Mouse (Mus musculus): ENCODE measurements around the gene Fut4. TPM values are rescaled to one million over a fixed set of nuclear protein-coding genes. Genes with fewer than 3 reads are reported as not detected.

Gene Fut4
- 6.7 and 6.9 TPM in 2 replicates for polyA plus RNA-seq (2015; fragmentation: Nextera tagmentation; extraction: Ambion mirVana)

DNA sequence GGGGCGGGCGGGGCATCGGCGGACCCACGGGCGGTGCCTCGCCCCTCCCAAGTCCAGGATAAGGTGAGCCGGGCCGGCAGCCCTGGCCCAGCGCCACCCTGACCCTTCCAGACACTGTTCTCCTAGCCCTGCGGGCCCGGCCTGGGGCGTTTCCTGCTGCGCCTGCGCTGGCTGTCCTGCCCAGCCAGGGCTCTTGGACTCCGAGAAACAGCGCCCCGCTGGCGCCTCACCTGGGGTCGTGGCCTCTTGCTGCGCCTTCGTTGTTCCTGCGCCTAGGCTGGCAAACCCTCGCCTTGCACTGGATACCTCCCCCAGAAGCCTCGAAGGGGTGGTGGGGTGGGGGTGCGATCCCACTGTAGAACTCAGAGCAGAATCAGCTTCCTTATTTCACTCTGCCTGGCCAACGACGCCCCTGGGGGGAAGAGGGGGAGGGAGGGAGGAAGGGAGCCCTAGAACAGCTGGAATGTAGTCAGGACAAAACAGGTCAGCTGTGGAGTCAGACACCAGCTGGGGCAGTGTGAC is at the start of gene Fut4:
Gene Fut4, minus strand, starts transcription at position 393 of the 522 bp plus-strand sequence.
- H3K9me3 ChIP-seq (replicated peaks; ENCODE audit: control insufficient read depth, low read length) = no peaks in the 10 kb centered on the region
- ATAC-seq (ENCODE audit: insufficient read depth, low FRiP score) = peak; percentile 84
- H3K4me2 ChIP-seq (ENCODE audit: low read depth, low read length) = peak within 1 kb of the TSS; percentile 99
- peak within 1 kb of the TSS; percentile 83 for H3K9ac ChIP-seq (ENCODE audit: low read length)
- H3K27ac ChIP-seq (ENCODE audit: low read length) = peak within 1 kb of the TSS; percentile 54
- no peaks in the 10 kb centered on the region for H3K27me3 ChIP-seq (ENCODE audit: control insufficient read depth, insufficient read depth, low read length)
- H3K36me3 ChIP-seq (ENCODE audit: control insufficient read depth, insufficient read depth, low read length) = no peaks in the 10 kb centered on the region
- H3K4me1 ChIP-seq (ENCODE audit: control insufficient read depth, insufficient read depth, low read length) = peaks cover 5% of the 10 kb centered on the region
- peak within 1 kb of the TSS; percentile 62 for H3K4me3 ChIP-seq (replicated peaks; ENCODE audit: low read length)
- WGBS = 0% methylated on average over 28 of the region's 28 CpGs

DNA sequence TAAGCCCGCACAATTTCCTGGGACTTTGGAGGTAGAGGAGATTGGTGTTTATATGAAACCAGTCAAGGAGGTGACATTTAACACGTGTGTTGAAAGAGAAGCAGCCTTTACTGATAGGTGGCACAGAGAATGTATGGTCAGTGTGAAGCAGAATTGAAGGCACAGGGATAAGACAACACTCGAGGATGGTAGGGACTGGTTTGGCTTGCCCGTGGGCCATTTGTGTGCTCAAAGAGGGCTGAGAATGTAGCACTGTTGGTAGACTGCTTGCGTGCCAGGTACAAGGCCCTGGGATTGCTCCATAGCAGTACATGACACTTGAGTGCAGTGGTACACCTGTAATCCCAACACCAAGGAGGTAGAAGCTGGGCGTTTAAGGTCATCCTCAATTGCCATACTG is 35.2 kb upstream of the Fut4 start:
- Histone ChIP-seq H3K27me3 (ENCODE audit: control insufficient read depth, insufficient read depth, low read length) (no peaks in the 10 kb centered on the region), H3K4me2 (ENCODE audit: low read depth, low read length) (no peak overlapping the region), H3K4me3 (replicated peaks; ENCODE audit: low read length) (no peak overlapping the region), H3K9ac (ENCODE audit: low read length) (no peak overlapping the region), H3K36me3 (ENCODE audit: control insufficient read depth, insufficient read depth, low read length) (peaks cover 4% of the 10 kb centered on the region; the same call in 1 of the 2 replicates), H3K27ac (ENCODE audit: low read length) (no peak overlapping the region), H3K4me1 (ENCODE audit: control insufficient read depth, insufficient read depth, low read length) (0 out of 2 replicates have a peak, but pooled peaks cover 4% of the 10 kb centered on the region), H3K9me3 (replicated peaks; ENCODE audit: control insufficient read depth, low read length) (no peaks in the 10 kb centered on the region)
- ATAC-seq (ENCODE audit: insufficient read depth, low FRiP score) = no peak
- WGBS = 86% methylated on average over 6 of the region's 6 CpGs

DNA sequence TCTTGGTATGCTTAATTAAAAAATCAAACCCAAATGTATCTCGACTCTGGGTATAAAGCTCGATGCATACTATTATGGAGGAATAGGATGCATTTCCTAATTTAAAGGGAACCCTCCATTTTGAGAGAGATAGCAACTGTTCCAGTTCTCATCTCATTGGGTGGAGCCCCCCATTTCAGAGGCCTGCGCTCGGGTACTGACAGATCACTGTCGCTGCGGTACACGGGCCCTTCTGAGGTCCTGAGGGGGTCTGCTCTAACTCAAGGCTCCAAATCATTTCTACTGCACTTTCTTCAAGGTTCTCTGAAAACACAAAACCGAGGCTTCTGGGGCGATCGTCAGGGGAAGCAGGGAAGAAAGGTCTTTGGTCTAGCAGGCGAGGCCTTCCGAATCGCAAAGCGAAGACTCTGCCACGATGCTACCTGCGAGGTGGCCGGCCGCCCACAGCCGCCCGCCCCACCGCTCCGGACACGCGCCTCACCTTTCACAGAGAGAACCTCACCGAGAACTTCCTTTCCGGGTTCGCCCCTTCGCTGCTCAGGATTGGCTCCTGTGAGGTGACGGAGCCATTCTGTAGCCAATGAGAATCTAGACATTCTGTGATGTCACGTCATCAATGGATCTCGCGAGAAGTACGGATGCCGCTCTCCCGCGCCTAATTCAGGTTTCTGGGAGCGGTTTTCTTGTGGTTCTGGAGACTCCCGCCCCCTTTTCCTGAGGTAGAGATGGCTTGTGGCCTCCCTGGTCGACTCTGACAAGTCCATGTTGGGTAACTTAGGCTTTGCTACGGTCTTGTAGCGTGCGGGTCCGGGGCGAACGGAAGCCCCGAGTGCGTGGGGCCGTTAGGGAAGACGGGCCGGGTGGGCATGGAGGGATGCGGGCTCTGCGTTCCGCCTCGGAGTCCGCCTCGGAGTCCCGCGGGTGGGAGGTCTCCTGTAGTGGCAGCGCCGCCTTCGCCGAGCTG is 32.1 kb upstream of the Fut4 start, which contains the start of the genes Mre11a and Ankrd49:
Gene Mre11a, plus strand, starts transcription at position 616 of the 964 bp plus-strand sequence.
Gene Ankrd49, minus strand, starts transcription at position 818 of the 964 bp plus-strand sequence.
- under 1% methylated on average over 62 of the region's 62 CpGs for WGBS
- H3K27me3 ChIP-seq (ENCODE audit: control insufficient read depth, insufficient read depth, low read length) = no peaks in the 10 kb centered on the region
- no peaks in the 10 kb centered on the region for H3K9me3 ChIP-seq (replicated peaks; ENCODE audit: control insufficient read depth, low read length)
- 0 out of 2 replicates have a peak, but pooled peaks cover 4% of the 10 kb centered on the region for H3K36me3 ChIP-seq (ENCODE audit: control insufficient read depth, insufficient read depth, low read length)
- H3K4me3 ChIP-seq (replicated peaks; ENCODE audit: low read length) = peak within 1 kb of the TSS; percentile 66
- H3K4me2 ChIP-seq (ENCODE audit: low read depth, low read length) = peak within 1 kb of the TSS; percentile 90
- H3K9ac ChIP-seq (ENCODE audit: low read length) = peak within 1 kb of the TSS; percentile 84
- H3K4me1 ChIP-seq (ENCODE audit: control insufficient read depth, insufficient read depth, low read length) = 0 out of 2 replicates have a peak, but pooled peaks cover 4% of the 10 kb centered on the region
- peak; percentile 99 for ATAC-seq (ENCODE audit: insufficient read depth, low FRiP score)
- H3K27ac ChIP-seq (ENCODE audit: low read length) = peak within 1 kb of the TSS; percentile 98

DNA sequence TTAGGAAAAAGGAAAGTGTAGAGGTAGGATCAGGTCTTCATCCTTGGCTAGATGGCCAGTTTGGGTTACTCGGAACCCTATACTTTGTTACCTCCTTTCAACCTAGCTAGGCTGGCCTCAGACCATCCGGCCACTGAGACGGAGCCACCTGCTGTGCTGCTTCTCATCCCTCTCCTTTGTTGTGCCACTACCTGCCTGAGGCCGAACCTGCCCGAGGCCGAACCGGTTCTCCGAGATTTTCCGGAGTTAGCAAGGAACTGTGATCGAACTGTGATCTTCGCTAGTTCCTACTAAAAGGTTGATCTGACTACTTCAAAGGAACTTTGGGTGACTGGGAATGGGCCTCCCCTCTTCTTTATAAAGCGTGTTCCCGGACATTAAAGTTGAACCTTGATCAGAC is 26.1 kb upstream of the Fut4 start:
- ATAC-seq (ENCODE audit: insufficient read depth, low FRiP score) = no peak

DNA sequence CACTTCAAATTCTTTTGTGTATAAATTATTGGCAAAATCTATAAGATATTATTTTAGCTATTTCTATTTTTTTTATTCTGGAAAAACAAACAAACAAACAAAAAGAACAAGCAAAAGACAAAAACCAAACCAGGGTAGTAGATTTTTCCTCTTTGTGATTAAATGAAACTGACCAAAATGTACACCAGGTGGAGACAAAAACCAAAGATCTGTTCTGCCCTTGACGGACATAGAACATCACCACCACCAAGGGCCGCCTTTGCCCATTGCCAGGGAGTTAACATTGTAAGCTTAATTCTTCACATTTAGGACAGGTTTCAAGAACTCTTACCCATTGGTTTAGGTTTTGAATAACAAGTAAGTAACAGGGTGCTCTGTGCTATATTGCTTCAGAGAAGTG is 21.6 kb upstream of the Fut4 start:
- ATAC-seq (ENCODE audit: insufficient read depth, low FRiP score) = no peak
- no peaks in the 10 kb centered on the region for H3K36me3 ChIP-seq (ENCODE audit: control insufficient read depth, insufficient read depth, low read length)
- 31% methylated on average over 2 of the region's 2 CpGs for WGBS

More for the DNA sequence above, 26.1 kb upstream of the Fut4 start:
- Histone ChIP-seq H3K36me3 (ENCODE audit: control insufficient read depth, insufficient read depth, low read length) (0 out of 2 replicates have a peak, but pooled peaks cover 4% of the 10 kb centered on the region), H3K9ac (ENCODE audit: low read length) (no peak overlapping the region), H3K4me3 (replicated peaks; ENCODE audit: low read length) (no peak overlapping the region), H3K4me2 (ENCODE audit: low read depth, low read length) (0 out of 2 replicates have a peak overlapping the region, but pooled peaks have one; percentile 9), H3K4me1 (ENCODE audit: control insufficient read depth, insufficient read depth, low read length) (no peaks in the 10 kb centered on the region), H3K27me3 (ENCODE audit: control insufficient read depth, insufficient read depth, low read length) (no peaks in the 10 kb centered on the region), H3K9me3 (replicated peaks; ENCODE audit: control insufficient read depth, low read length) (no peaks in the 10 kb centered on the region), H3K27ac (ENCODE audit: low read length) (0 out of 2 replicates have a peak overlapping the region, but pooled peaks have one; percentile 14)
- 39% methylated on average over 13 of the region's 13 CpGs for WGBS

DNA sequence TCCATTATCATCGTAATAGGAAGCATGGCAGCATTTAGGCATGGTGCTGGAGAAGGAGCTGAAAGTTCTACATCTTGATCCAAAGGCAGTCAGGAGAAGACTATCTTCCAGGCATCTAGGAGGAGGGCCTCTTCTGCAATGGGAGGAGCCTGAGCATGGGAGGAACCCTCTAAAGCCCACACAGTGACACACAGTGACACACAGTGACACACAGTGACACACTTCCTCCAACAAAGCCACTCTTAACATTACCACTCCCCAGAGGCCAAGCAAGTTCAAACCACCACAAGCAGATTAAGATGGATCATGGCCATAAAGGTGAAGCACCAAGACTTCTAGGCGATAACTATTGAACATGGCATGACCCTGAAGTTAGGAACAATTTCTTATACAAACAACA is 19.9 kb upstream of the Fut4 start:
- H3K4me1 ChIP-seq (ENCODE audit: control insufficient read depth, insufficient read depth, low read length) = no peaks in the 10 kb centered on the region
- H3K9me3 ChIP-seq (replicated peaks; ENCODE audit: control insufficient read depth, low read length) = no peaks in the 10 kb centered on the region
- H3K4me3 ChIP-seq (replicated peaks; ENCODE audit: low read length) = no peak overlapping the region
- H3K4me2 ChIP-seq (ENCODE audit: low read depth, low read length) = no peak overlapping the region
- H3K9ac ChIP-seq (ENCODE audit: low read length) = no peak overlapping the region
- H3K27me3 ChIP-seq (ENCODE audit: control insufficient read depth, insufficient read depth, low read length) = peaks cover 10% of the 10 kb centered on the region; the same call in 1 of the 2 replicates
- 87% methylated on average over 2 of the region's 2 CpGs for WGBS
- no peak overlapping the region for H3K27ac ChIP-seq (ENCODE audit: low read length)
- H3K36me3 ChIP-seq (ENCODE audit: control insufficient read depth, insufficient read depth, low read length) = no peaks in the 10 kb centered on the region
- ATAC-seq (ENCODE audit: insufficient read depth, low FRiP score) = no peak

More for the DNA sequence above, 21.6 kb upstream of the Fut4 start:
- H3K9me3 ChIP-seq (replicated peaks; ENCODE audit: control insufficient read depth, low read length) = no peaks in the 10 kb centered on the region
- no peaks in the 10 kb centered on the region for H3K4me1 ChIP-seq (ENCODE audit: control insufficient read depth, insufficient read depth, low read length)
- H3K27me3 ChIP-seq (ENCODE audit: control insufficient read depth, insufficient read depth, low read length) = peaks cover 10% of the 10 kb centered on the region; the same call in 1 of the 2 replicates
- H3K4me2 ChIP-seq (ENCODE audit: low read depth, low read length) = no peak overlapping the region
- H3K4me3 ChIP-seq (replicated peaks; ENCODE audit: low read length) = no peak overlapping the region
- no peak overlapping the region for H3K9ac ChIP-seq (ENCODE audit: low read length)
- H3K27ac ChIP-seq (ENCODE audit: low read length) = no peak overlapping the region

DNA sequence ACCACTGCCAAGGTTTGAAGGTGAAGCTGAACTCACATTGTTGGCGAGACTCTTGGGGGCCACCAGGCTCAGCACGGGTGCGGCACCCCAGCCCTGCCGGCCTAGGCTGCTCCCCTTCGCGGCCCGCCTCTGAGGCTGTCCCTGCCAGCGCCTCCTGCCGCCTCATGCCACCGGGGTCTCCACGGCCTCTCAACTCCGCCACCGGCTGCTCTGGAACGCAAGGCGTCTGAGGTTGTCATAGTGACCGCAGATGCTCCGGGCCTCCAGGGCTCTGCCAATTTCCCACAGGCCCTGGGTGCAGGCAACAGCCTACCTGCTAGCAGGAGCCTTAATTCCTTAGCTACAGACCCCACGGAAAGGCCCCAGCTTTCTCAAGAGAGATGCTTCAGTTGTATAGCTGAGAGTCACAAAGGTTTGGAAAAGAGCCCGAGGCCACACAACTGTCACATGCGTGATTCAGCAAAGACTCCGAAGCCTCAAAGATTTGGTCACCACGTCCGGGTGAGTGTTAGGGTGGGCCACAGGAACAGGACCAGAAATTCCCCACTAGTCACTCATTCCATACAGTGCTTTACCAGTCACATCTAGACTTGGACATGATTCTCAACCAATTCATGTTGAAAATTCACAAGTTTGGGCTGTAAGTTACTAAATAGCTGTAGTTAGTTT is 18.7 kb upstream of the Fut4 start, which contains the start of gene 1700012B09Rik:
Gene 1700012B09Rik, minus strand, starts transcription at position 228 of the 669 bp plus-strand sequence.
- no peak within 1 kb of the TSS for H3K4me2 ChIP-seq (ENCODE audit: low read depth, low read length)
- H3K27me3 ChIP-seq (ENCODE audit: control insufficient read depth, insufficient read depth, low read length) = peaks cover 10% of the 10 kb centered on the region; the same call in 1 of the 2 replicates
- no peak within 1 kb of the TSS for H3K27ac ChIP-seq (ENCODE audit: low read length)
- no peak within 1 kb of the TSS for H3K9ac ChIP-seq (ENCODE audit: low read length)
- no peaks in the 10 kb centered on the region for H3K9me3 ChIP-seq (replicated peaks; ENCODE audit: control insufficient read depth, low read length)
- ATAC-seq (ENCODE audit: insufficient read depth, low FRiP score) = no peak
- H3K4me1 ChIP-seq (ENCODE audit: control insufficient read depth, insufficient read depth, low read length) = no peaks in the 10 kb centered on the region
- no peak within 1 kb of the TSS for H3K4me3 ChIP-seq (replicated peaks; ENCODE audit: low read length)
- WGBS = 22% methylated on average over 23 of the region's 23 CpGs
- H3K36me3 ChIP-seq (ENCODE audit: control insufficient read depth, insufficient read depth, low read length) = no peaks in the 10 kb centered on the region

DNA sequence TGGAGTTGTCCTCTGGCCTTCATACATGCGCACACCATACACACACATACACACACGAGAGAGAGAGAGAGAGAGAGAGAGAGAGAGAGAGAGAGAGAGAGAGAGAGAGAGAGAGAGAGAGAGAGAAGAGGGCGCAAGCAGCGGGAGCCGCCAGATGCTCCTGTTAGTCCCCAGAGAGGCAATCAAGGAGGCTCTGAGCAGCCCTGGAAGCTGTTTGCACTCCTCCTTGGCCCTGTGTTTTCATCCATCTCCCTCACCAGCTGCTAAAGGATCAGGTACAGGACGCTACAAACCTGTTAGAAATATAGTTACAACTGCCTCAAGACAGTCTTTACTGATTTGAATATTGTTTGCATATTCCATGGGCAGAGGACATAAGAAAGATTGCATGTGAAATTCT is 17.6 kb upstream of the Fut4 start:
- Histone ChIP-seq H3K4me3 (replicated peaks; ENCODE audit: low read length) (no peak overlapping the region), H3K9me3 (replicated peaks; ENCODE audit: control insufficient read depth, low read length) (no peaks in the 10 kb centered on the region), H3K9ac (ENCODE audit: low read length) (no peak overlapping the region), H3K27me3 (ENCODE audit: control insufficient read depth, insufficient read depth, low read length) (peaks cover 10% of the 10 kb centered on the region; the same call in 1 of the 2 replicates), H3K4me2 (ENCODE audit: low read depth, low read length) (no peak overlapping the region), H3K36me3 (ENCODE audit: control insufficient read depth, insufficient read depth, low read length) (no peaks in the 10 kb centered on the region), H3K4me1 (ENCODE audit: control insufficient read depth, insufficient read depth, low read length) (no peaks in the 10 kb centered on the region), H3K27ac (ENCODE audit: low read length) (no peak overlapping the region)
- WGBS = 49% methylated on average over 6 of the region's 6 CpGs
- ATAC-seq (ENCODE audit: insufficient read depth, low FRiP score) = no peak

All from stomach, embryonic 16.5 days (tissue).